Mouse (Mus musculus) neural tube, embryonic 15.5 days (tissue): Measurements from ENCODE around the gene Tcf7l2. TPM values are rescaled to one million over a fixed set of nuclear protein-coding genes. Genes with fewer than 3 reads are reported as not detected.

Source experiments
- ATAC-seq: fragments of 200-750 bp; cut with Nextera tagmentation; 2 replicates; pipeline ENCODE4 v1.8.0; 2017; ENCODE audit warnings: mild to moderate bottlenecking, moderate TSS enrichment, moderate library complexity; ENCODE audit not compliant: low FRiP score
- H3K27ac ChIP-seq: fragments of 300-500 bp; sonication (generic); replicated peaks from 2 replicates; pipeline ENCODE4 v1.5.1; 2015; ENCODE audit warnings: mild to moderate bottlenecking, inconsistent platforms
- H3K27me3 ChIP-seq: fragments of 300-500 bp; sonication (generic); replicated peaks from 2 replicates; pipeline ENCODE4 v1.6.1; 2015; ENCODE audit warnings: inconsistent platforms
- H3K36me3 ChIP-seq: fragments of 300-500 bp; sonication (generic); 2 replicates; pipeline ENCODE4 v1.6.1; 2015; ENCODE audit warnings: inconsistent platforms
- H3K4me1 ChIP-seq: fragments of 300-500 bp; sonication (generic); 2 replicates; pipeline ENCODE4 v1.6.1; 2015; ENCODE audit warnings: inconsistent platforms
- H3K4me2 ChIP-seq: fragments of 300-500 bp; sonication (generic); 2 replicates; pipeline ENCODE4 v1.6.1; 2015; ENCODE audit warnings: inconsistent platforms, mild to moderate bottlenecking, moderate library complexity
- H3K4me3 ChIP-seq: fragments of 300-500 bp; sonication (generic); replicated peaks from 2 replicates; pipeline ENCODE4 v1.5.1; 2015; ENCODE audit warnings: mild to moderate bottlenecking, inconsistent platforms
- H3K9ac ChIP-seq: fragments of 300-500 bp; sonication (generic); replicated peaks from 2 replicates; pipeline ENCODE4 v1.6.1; 2015; ENCODE audit warnings: mild to moderate bottlenecking, inconsistent platforms
- H3K9me3 ChIP-seq: fragments of 300-500 bp; sonication (generic); replicated peaks from 2 replicates; pipeline ENCODE4 v1.6.1; 2016; ENCODE audit warnings: inconsistent platforms
- WGBS: fragments of 180-500 bp; shearing (Covaris S2); methylation state at CpG from one replicate; pipeline ENCODE4 v1.1.7; 2015; ENCODE audit warnings: mixed read lengths; 5-methylcytosine and 5-hydroxymethylcytosine counted together
- polyA plus RNA-seq: library from polyadenylated mRNA; unstranded; fragments of >200 nt; fragmentation: Nextera tagmentation; extraction: Ambion mirVana; gene quantifications from 2 replicates; pipeline ENCODE4 v1.2.1, GENCODE M21; 2015

The Tcf7l2 gene
- polyA plus RNA-seq, 1 experiment from 2014 or later: 13.3 TPM

DNA sequence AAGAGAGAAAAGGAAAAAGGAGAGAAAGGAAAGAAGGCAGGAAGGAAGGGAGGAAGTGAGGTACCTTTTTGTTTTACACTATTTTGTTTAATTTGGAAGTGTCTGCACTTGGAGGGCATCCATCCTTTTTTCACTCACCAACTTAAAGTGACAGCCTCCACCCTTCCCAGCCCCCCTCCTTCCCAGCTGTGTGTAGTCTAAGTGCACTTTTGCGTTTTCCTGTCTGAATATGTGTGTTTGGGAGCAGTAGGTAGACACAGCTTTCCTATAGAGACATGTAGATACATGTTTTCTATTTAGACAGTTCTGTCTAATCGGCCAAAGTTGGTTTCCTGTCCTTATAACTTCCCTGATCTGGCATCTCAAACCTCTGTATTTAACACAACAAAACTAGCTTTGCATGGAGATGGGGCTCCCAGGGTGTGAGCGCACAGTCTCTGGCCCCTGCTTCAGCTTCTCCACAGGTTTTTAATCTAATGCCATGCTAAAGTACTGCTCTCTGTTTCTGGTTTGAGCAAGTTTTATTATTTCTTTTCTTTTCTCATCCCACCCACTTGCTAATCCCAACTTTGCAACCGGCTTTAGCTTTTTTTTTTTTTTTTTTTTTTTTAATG lies 154.3 kb downstream of the Tcf7l2 start:
- 17% methylated on average over 4 of the region's 4 CpGs for WGBS
- Histone ChIP-seq H3K9ac (no peak overlapping the region), H3K4me3 (peak overlapping the region; percentile 27; the same call in 1 of the 2 replicates), H3K27ac (no peak overlapping the region), H3K9me3 (no peaks in the 10 kb centered on the region), H3K4me2 (peak overlapping the region; percentile 54), H3K4me1 (peaks cover 17% of the 10 kb centered on the region), H3K36me3 (no peaks in the 10 kb centered on the region), H3K27me3 (peaks cover 58% of the 10 kb centered on the region)
- ATAC-seq: no peak

DNA sequence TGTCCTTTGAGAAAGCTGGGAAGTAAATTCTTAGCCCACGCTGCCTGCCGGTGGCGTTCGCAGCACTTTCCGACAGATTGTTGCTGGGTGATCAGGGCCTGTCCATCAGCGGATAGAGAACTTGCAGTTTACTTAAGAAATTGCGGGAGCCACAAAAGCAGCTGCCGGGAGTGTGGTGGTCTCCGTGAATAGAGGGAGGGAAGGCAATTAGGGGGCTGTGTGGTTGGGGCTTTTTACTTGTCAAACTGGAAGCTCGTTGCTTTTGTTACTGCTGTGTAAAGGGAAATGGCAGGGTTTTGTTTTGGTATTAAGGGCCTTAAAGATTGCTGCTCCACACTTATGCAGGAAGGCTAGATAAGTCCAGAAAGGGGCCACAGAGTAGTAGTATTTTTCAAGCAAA lies 155.0 kb downstream of the Tcf7l2 start:
- no peak overlapping the region for H3K4me2 ChIP-seq
- 7% methylated on average over 10 of the region's 10 CpGs for WGBS
- peaks cover 17% of the 10 kb centered on the region for H3K4me1 ChIP-seq
- H3K4me3 ChIP-seq: no peak overlapping the region
- H3K36me3 ChIP-seq: no peaks in the 10 kb centered on the region
- no peak overlapping the region for H3K27ac ChIP-seq
- no peaks in the 10 kb centered on the region for H3K9me3 ChIP-seq
- no peak for ATAC-seq
- no peak overlapping the region for H3K9ac ChIP-seq
- H3K27me3 ChIP-seq: peaks cover 58% of the 10 kb centered on the region

DNA sequence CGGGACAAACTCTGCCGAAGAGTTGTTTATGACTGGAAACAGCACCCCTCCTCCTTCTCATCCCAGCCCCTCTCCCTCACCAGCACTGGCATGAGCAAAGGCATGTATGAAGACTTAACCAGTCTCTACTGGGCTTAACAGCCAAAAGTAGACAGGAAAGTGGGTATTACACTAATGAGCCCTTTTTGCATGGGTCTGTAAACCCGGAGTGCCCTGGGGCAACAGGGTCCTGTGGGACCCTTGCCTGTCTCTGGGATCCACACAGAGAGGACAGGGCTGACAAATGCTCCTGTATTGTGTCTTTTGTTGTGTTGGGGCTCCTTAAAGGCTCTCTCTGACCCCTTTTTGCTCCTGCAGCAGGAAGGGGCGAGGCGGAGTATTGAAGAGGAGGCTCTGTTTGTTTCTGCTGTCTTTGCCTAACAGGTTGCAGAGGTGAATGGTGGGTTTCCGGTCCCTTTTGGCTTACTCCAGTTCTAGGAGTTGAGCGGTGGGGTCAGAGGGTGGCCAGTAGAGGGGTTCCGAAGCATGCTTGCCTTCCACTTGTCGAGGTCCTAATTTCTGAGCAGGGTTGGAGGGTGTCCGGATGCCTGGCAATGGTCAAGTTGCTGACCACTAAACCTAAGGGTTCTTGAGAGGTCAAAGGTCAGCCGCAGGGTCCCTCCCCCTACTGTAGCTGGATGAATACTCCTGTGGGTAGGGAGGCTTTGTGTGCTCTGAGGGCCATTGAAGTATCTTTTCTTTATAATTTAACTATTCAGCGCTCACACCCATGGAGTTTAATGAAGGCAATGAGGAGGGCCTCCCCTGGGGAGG lies 161.2 kb downstream of the Tcf7l2 start:
- no peaks in the 10 kb centered on the region for H3K9me3 ChIP-seq
- H3K4me2 ChIP-seq: no peak overlapping the region
- H3K4me1 ChIP-seq: no peaks in the 10 kb centered on the region
- no peak overlapping the region for H3K9ac ChIP-seq
- H3K27ac ChIP-seq: no peak overlapping the region
- peaks cover 30% of the 10 kb centered on the region for H3K27me3 ChIP-seq
- 35% methylated on average over 12 of the region's 12 CpGs for WGBS
- no peak for ATAC-seq
- no peak overlapping the region for H3K4me3 ChIP-seq
- no peaks in the 10 kb centered on the region for H3K36me3 ChIP-seq

DNA sequence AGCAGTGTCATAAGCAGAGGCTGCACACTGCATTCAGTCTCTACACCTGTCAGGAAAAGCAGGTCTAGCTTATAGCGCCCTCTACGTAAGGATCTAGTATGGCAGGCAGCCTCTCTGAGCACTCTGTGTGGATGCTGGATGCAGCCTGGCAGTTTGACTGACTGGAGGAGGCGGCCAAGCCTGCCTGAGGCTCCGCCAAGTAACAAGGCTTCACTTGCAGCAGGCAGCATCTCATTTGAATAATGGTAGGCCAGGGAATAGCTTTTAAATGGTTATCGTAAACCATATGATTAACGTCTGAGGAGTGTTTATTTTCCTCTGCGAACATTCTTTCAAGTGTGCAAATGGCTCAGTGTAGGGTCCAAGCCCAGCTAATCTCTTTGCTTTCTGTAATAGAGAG lies 167.4 kb downstream of the Tcf7l2 start:
- no peak overlapping the region for H3K9ac ChIP-seq
- peak; percentile 76 for ATAC-seq
- H3K36me3 ChIP-seq: no peaks in the 10 kb centered on the region
- H3K4me3 ChIP-seq: no peak overlapping the region
- no peaks in the 10 kb centered on the region for H3K9me3 ChIP-seq
- peaks cover 4% of the 10 kb centered on the region; the same call in 1 of the 2 replicates for H3K27me3 ChIP-seq
- 23% methylated on average over 7 of the region's 7 CpGs for WGBS
- no peak overlapping the region for H3K4me2 ChIP-seq
- H3K27ac ChIP-seq: no peak overlapping the region
- H3K4me1 ChIP-seq: peaks cover 16% of the 10 kb centered on the region

DNA sequence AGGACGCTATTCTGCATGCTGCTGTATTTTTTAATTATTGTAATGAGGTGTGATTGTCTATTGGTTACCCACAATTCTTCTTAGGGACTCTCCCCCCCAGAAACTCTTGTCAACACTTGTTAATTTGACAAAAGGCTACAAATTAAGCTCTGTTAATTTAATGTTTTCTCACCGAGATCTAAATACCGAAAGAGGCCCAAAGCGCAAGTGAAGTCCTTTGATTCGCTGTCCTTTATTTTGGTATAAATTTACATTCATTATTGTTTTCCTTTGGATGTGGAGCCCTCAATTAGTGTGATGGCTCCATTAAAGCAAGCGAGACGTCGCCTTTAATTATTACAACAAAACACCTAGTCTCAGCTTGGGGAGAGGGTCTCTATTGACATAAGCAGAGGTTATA lies 170.3 kb downstream of the Tcf7l2 start:
- no peak overlapping the region for H3K4me2 ChIP-seq
- ATAC-seq: no peak
- H3K36me3 ChIP-seq: no peaks in the 10 kb centered on the region
- H3K27ac ChIP-seq: no peak overlapping the region
- peaks cover 4% of the 10 kb centered on the region; the same call in 1 of the 2 replicates for H3K27me3 ChIP-seq
- no peak overlapping the region for H3K9ac ChIP-seq
- 30% methylated on average over 8 of the region's 8 CpGs for WGBS
- H3K4me3 ChIP-seq: no peak overlapping the region
- H3K4me1 ChIP-seq: peaks cover 28% of the 10 kb centered on the region
- H3K9me3 ChIP-seq: no peaks in the 10 kb centered on the region

DNA sequence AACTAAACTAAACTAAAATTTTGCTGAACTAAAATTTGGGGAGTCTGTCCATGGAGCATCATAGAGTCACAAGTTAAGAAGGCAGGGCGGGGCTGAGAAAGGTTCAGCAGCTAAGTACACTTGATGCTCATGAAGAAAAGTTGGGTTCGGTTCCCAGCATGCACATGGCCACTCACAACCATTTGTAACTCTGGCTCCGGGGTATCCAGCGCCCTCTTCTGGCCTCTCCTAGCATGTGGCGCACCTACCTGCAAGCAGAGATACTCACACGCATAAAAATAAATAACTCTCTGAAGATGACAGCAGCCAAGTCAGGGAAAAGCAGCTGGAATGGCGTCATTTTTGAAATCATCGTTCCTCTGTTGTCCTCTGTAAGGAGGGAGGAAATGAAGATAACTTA lies 171.2 kb downstream of the Tcf7l2 start:
- no peak overlapping the region for H3K27ac ChIP-seq
- no peak overlapping the region for H3K4me3 ChIP-seq

DNA sequence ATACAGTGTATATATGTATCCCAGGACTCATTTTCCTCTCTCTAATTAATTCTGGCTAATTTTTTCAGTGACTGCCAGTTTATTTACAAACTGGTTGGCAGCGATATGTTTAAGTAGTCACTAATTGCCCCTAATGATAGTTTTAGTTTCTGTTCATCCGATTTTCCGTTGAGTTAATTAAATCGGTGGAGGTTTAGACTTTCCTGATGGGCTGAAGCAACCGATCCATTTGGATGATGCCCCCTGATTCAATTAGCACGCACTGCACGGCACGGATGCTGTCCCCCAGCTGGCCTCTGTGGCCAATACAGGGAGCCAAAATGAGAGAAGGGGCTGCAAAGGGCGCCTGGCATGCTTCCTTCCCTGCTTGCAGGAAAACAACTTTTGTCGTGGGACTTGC lies 172.0 kb downstream of the Tcf7l2 start:
- Histone ChIP-seq H3K9ac (no peak overlapping the region), H3K4me3 (no peak overlapping the region), H3K4me2 (no peak overlapping the region), H3K27me3 (peaks cover 4% of the 10 kb centered on the region; the same call in 1 of the 2 replicates), H3K27ac (no peak overlapping the region), H3K36me3 (no peaks in the 10 kb centered on the region), H3K9me3 (no peaks in the 10 kb centered on the region), H3K4me1 (peaks cover 28% of the 10 kb centered on the region)
- ATAC-seq: no peak
- 50% methylated on average over 10 of the region's 10 CpGs for WGBS

More for the DNA sequence above, 171.2 kb downstream of the Tcf7l2 start:
- Histone ChIP-seq H3K9ac (no peak overlapping the region), H3K4me2 (no peak overlapping the region), H3K27me3 (peaks cover 4% of the 10 kb centered on the region; the same call in 1 of the 2 replicates), H3K9me3 (no peaks in the 10 kb centered on the region), H3K36me3 (no peaks in the 10 kb centered on the region), H3K4me1 (peaks cover 28% of the 10 kb centered on the region)
- 90% methylated on average over 8 of the region's 8 CpGs for WGBS
- ATAC-seq: no peak

DNA sequence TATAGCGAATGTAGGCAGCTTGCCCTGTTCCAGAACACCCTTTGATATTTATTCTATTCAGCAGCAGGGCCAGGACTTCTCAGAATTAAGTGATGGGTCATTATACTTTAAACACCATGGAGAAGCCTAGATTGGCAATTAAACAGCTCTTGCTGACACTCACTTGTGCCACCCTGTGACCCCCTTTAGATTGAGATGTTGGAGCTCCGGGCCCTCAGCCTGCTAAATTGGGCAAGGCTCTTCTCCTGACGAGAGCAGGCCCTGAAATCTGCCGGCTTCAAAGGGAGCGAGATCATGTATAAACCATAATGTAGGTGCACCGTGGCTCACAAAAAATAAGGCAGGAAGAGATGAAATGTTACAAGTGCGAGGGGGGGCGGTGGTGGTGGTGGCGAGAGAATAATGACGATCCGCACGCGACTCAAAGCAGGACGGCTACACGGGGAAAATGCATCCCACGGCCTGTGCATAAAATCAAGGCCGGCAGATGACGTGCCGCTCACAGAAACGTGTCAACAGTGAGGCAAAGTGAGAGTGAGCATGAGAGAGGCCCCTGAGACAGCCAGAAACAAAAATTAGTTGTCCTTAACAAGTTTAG lies 173.1 kb downstream of the Tcf7l2 start:
- no peak overlapping the region for H3K27ac ChIP-seq
- 38% methylated on average over 20 of the region's 20 CpGs for WGBS

DNA sequence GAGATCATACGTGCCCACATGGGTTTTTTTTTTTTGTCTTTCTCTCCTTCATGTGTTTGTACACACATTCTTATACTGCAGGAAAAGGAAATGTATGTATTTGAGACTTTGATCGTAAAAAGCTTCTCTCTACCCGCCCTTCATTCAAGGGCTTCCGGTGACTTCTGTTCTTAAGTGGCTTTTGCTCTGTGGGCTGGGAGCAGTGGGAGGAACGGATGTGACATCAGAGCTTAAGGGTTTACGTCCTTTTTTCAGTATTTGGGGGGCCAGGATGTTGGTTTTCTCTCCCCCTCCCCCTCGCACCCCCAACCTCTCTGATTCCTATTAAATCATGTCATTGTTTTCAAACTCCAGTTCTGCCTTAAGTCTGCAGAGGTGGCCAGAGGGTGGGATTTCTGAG lies 173.9 kb downstream of the Tcf7l2 start:
- H3K27ac ChIP-seq: no peak overlapping the region

More for the DNA sequence above, 173.1 kb downstream of the Tcf7l2 start:
- H3K4me2 ChIP-seq: no peak overlapping the region
- H3K36me3 ChIP-seq: no peaks in the 10 kb centered on the region
- H3K9ac ChIP-seq: no peak overlapping the region
- H3K27me3 ChIP-seq: peaks cover 4% of the 10 kb centered on the region; the same call in 1 of the 2 replicates
- H3K4me1 ChIP-seq: peaks cover 18% of the 10 kb centered on the region
- ATAC-seq: no peak
- no peaks in the 10 kb centered on the region for H3K9me3 ChIP-seq
- H3K4me3 ChIP-seq: no peak overlapping the region

DNA sequence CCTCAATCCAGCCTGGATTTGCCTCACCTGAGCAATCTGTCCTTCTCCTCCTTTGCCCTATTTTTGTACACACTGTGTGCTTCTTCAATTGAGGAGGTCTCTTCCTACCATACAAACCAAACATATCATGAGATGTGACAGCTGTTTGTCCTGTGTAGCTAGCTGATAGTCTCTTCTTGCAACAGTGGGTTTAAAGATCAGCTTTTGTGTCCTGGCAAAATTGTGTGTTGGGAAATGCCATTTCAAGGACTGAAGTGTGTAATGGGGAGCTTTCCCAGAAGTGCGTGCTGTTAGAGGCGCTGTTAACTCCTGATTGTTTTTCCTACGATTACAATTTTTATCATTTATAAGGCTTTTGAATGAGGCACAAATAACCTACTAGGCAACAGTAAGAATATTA lies 174.6 kb downstream of the Tcf7l2 start:
- H3K27ac ChIP-seq: no peak overlapping the region
- no peaks in the 10 kb centered on the region for H3K36me3 ChIP-seq
- H3K27me3 ChIP-seq: no peaks in the 10 kb centered on the region
- H3K4me1 ChIP-seq: peaks cover 17% of the 10 kb centered on the region; the same call in 1 of the 2 replicates
- no peak overlapping the region for H3K9ac ChIP-seq
- ATAC-seq: no peak
- no peak overlapping the region for H3K4me2 ChIP-seq
- no peak overlapping the region for H3K4me3 ChIP-seq
- WGBS: 88% methylated on average over 3 of the region's 3 CpGs
- H3K9me3 ChIP-seq: no peaks in the 10 kb centered on the region

More for the DNA sequence above, 173.9 kb downstream of the Tcf7l2 start:
- H3K4me2 ChIP-seq: no peak overlapping the region
- H3K27me3 ChIP-seq: peaks cover 4% of the 10 kb centered on the region; the same call in 1 of the 2 replicates
- no peaks in the 10 kb centered on the region for H3K36me3 ChIP-seq
- no peak for ATAC-seq
- H3K4me1 ChIP-seq: peaks cover 17% of the 10 kb centered on the region; the same call in 1 of the 2 replicates
- no peak overlapping the region for H3K4me3 ChIP-seq
- 75% methylated on average over 7 of the region's 7 CpGs for WGBS
- H3K9me3 ChIP-seq: no peaks in the 10 kb centered on the region
- H3K9ac ChIP-seq: no peak overlapping the region

DNA sequence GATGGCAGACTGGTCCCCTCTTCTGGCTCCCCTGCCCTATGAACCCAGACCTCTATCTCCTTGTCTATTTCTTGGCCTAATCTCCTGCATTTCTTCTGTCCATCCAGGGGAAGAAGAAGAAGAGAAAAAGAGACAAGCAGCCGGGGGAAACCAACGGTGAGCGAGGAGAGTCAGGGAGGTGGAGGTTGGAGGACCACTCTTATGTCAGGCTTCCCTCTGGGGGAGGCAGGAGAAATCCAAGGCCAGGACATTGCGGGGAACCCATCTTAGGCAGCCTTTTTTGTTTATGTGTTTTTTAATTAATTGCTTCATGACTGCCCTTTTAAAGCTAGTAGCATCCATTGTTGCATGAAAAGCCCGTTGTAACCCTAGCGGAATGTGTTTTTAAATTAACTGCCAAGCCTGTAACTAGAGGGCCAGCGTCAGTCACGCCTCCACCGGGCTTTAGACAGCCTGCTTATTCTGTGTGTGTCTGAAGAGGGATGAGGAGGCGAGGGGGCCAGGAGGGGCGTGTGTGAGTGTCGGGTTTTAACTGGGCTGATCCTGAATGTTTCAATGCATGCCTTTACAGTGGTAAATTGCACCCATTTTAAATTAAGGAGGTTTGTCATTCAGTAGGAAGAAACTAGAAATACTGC lies 182.3 kb downstream of the Tcf7l2 start:
- WGBS: 10% methylated on average over 12 of the region's 12 CpGs
- no peak overlapping the region for H3K9ac ChIP-seq
- H3K27me3 ChIP-seq: 0 out of 2 replicates have a peak, but pooled peaks cover 6% of the 10 kb centered on the region
- peaks cover 11% of the 10 kb centered on the region; the same call in 1 of the 2 replicates for H3K4me1 ChIP-seq
- no peak overlapping the region for H3K4me2 ChIP-seq
- no peaks in the 10 kb centered on the region for H3K36me3 ChIP-seq
- H3K9me3 ChIP-seq: no peaks in the 10 kb centered on the region
- no peak for ATAC-seq
- H3K27ac ChIP-seq: no peak overlapping the region
- H3K4me3 ChIP-seq: no peak overlapping the region
